Mouse (Mus musculus) ES-E14 (cell line): ENCODE measurements around the gene Gm28047.

Experiments
- CHD2 ChIP-seq: IDR thresholded peaks from 2 replicates; pipeline ENCODE4 v1.6.1; 2014; ENCODE audit warnings: mild to moderate bottlenecking, low read depth, low read length, inconsistent platforms
- HCFC1 ChIP-seq: IDR thresholded peaks from 2 replicates; pipeline ENCODE4 v1.6.1; 2012; ENCODE audit warnings: low read length, inconsistent platforms, borderline replicate concordance; ENCODE audit not compliant: insufficient read depth
- MAFK ChIP-seq: IDR thresholded peaks from 2 replicates; pipeline ENCODE4 v1.6.1; 2014; ENCODE audit warnings: mild to moderate bottlenecking, low read depth, low read length, inconsistent platforms; ENCODE audit not compliant: insufficient read depth
- ZC3H11A ChIP-seq: IDR thresholded peaks from 2 replicates; pipeline ENCODE4 v1.6.1; 2012; ENCODE audit warnings: low read depth, mild to moderate bottlenecking, inconsistent platforms, low read length, borderline replicate concordance
- ZNF384 ChIP-seq: IDR thresholded peaks from 2 replicates; pipeline ENCODE4 v1.6.1; 2012; ENCODE audit warnings: low read depth, low read length, inconsistent platforms

DNA sequence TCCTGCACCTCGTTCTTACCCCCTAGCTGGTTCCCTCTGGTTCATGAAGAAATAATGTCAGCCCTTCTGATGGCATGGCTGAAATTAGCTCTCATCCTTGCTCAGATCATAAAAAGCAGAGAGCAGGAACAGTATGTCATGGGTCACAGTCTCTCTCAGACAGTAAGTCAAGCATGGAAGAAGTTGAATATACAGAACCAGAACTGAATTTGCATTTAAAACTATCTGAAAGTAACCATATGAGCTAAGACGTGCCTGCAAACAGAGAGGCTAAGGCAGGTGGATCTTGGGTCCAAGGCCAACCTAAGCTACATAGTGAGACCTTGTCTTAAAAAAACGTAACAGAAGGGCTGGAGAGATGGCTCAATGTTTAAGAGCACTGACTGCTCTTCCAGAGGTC, 111.9 kb downstream of the Gm28047 start:
- TF ChIP-seq ZNF384: no peak
- no peak for TF ChIP-seq CHD2
- no peak for TF ChIP-seq HCFC1
- TF ChIP-seq ZC3H11A: no peak
- no peak for TF ChIP-seq MAFK
